Mouse (Mus musculus) gastrocnemius, adult 2 months (tissue): ENCODE measurements at regions not wholly inside any gene's neighbourhood (a gene's known extent, or its start where the extent isn't known, plus 50 kb on each side); places are given as distances from the start of the nearest gene placed in this dataset.

Experiments
- DNase-seq: peaks from one replicate; pipeline ENCODE4 v3.0.0; 2022
- H3K27ac ChIP-seq: fragments of 200-600 bp; 2 replicates; pipeline ENCODE4 v1.8.1; 2022; ENCODE audit warnings: mild to moderate bottlenecking
- H3K4me3 ChIP-seq: fragments of 200-600 bp; 2 replicates; pipeline ENCODE4 v1.8.1; 2022; ENCODE audit warnings: mild to moderate bottlenecking, moderate library complexity
- CTCF ChIP-seq: fragments of 200-600 bp; IDR thresholded peaks from 2 replicates; pipeline ENCODE4 v1.8.1; 2022; ENCODE audit warnings: antibody characterized with exemption, mild to moderate bottlenecking, moderate library complexity
- intact Hi-C: fragments of 180-260 bp; cut with DNase I; formaldehyde crosslinking; loops from one replicate; pipeline ENCODE4 v1.15.1; 2025

GRCm38 (mm10) chr10:44691590-44692327 is 163.5 kb upstream of the Prdm1 start:
- DNase-seq = no peak
- intact Hi-C loops = no loop called here
- no peak overlapping the region for H3K4me3 ChIP-seq
- TF ChIP-seq CTCF = no peak
- no peak overlapping the region for H3K27ac ChIP-seq

- no peak overlapping the region for H3K4me3 ChIP-seq
- intact Hi-C loops = no loop called here
- TF ChIP-seq CTCF = no peak
- no peak overlapping the region for H3K27ac ChIP-seq
- no peak for DNase-seq
Observed at GRCm38 (mm10) chr10:44688555-44688954, 160.3 kb upstream of the Prdm1 start.

GRCm38 (mm10) chr10:44686055-44686454 is 157.8 kb upstream of the Prdm1 start:
- no peak overlapping the region for H3K27ac ChIP-seq
- no peak overlapping the region for H3K4me3 ChIP-seq
- TF ChIP-seq CTCF = no peak
- DNase-seq = no peak
- intact Hi-C loops = no loop called here

GRCm38 (mm10) chr10:44685215-44685614 is 156.9 kb upstream of the Prdm1 start:
- no peak for DNase-seq
- no peak for TF ChIP-seq CTCF
- no peak overlapping the region for H3K27ac ChIP-seq
- H3K4me3 ChIP-seq = no peak overlapping the region
- intact Hi-C loops = no loop called here

GRCm38 (mm10) chr10:44676506-44676905 is 148.2 kb upstream of the Prdm1 start:
- H3K27ac ChIP-seq = no peak overlapping the region
- H3K4me3 ChIP-seq = no peak overlapping the region
- intact Hi-C loops = no loop called here
- no peak for TF ChIP-seq CTCF
- DNase-seq = no peak

- no peak overlapping the region for H3K27ac ChIP-seq
- no peak for TF ChIP-seq CTCF
- intact Hi-C loops = no loop called here
- H3K4me3 ChIP-seq = no peak overlapping the region
- no peak for DNase-seq
Observed at GRCm38 (mm10) chr10:44665509-44666144, 137.3 kb upstream of the Prdm1 start.

GRCm38 (mm10) chr10:44659499-44659898 is 131.2 kb upstream of the Prdm1 start:
- Histone ChIP-seq H3K27ac (no peak overlapping the region), H3K4me3 (no peak overlapping the region)
- no peak for DNase-seq
- TF ChIP-seq CTCF = no peak
- intact Hi-C loops = no loop called here

GRCm38 (mm10) chr10:44653761-44654160 is 125.5 kb upstream of the Prdm1 start:
- intact Hi-C loops = no loop called here

GRCm38 (mm10) chr10:44647021-44647420 is 118.7 kb upstream of the Prdm1 start:
- peak; percentile 18 for DNase-seq
- intact Hi-C loops = no loop called here

More at GRCm38 (mm10) chr10:44653761-44654160, 125.5 kb upstream of the Prdm1 start:
- TF ChIP-seq CTCF = no peak
- Histone ChIP-seq H3K4me3 (no peak overlapping the region), H3K27ac (no peak overlapping the region)
- DNase-seq = no peak

GRCm38 (mm10) chr10:44646615-44647014 is 118.3 kb upstream of the Prdm1 start:
- Histone ChIP-seq H3K27ac (no peak overlapping the region), H3K4me3 (no peak overlapping the region)
- no peak for DNase-seq
- no peak for TF ChIP-seq CTCF
- intact Hi-C loops = no loop called here

More at GRCm38 (mm10) chr10:44647021-44647420, 118.7 kb upstream of the Prdm1 start:
- TF ChIP-seq CTCF = no peak
- H3K27ac ChIP-seq = no peak overlapping the region
- H3K4me3 ChIP-seq = no peak overlapping the region

- Histone ChIP-seq H3K4me3 (no peak overlapping the region), H3K27ac (no peak overlapping the region)
- DNase-seq = no peak
- no peak for TF ChIP-seq CTCF
- intact Hi-C loops = no loop called here
Observed at GRCm38 (mm10) chr10:44641616-44642015, 113.3 kb upstream of the Prdm1 start.

GRCm38 (mm10) chr10:44640620-44641019 is 112.3 kb upstream of the Prdm1 start:
- Histone ChIP-seq H3K27ac (no peak overlapping the region), H3K4me3 (no peak overlapping the region)
- intact Hi-C loops = no loop called here
- no peak for DNase-seq
- no peak for TF ChIP-seq CTCF

- TF ChIP-seq CTCF = no peak
- no peak overlapping the region for H3K4me3 ChIP-seq
- no peak for DNase-seq
- H3K27ac ChIP-seq = no peak overlapping the region
- intact Hi-C loops = no loop called here
Observed at GRCm38 (mm10) chr10:44638678-44639077, 110.4 kb upstream of the Prdm1 start.

- intact Hi-C loops = no loop called here
- no peak for TF ChIP-seq CTCF
- Histone ChIP-seq H3K4me3 (no peak overlapping the region), H3K27ac (no peak overlapping the region)
- DNase-seq = no peak
Observed at GRCm38 (mm10) chr10:44636786-44637185, 108.5 kb upstream of the Prdm1 start.
